Mouse (Mus musculus): ENCODE data around the gene Fam53a.

DNA sequence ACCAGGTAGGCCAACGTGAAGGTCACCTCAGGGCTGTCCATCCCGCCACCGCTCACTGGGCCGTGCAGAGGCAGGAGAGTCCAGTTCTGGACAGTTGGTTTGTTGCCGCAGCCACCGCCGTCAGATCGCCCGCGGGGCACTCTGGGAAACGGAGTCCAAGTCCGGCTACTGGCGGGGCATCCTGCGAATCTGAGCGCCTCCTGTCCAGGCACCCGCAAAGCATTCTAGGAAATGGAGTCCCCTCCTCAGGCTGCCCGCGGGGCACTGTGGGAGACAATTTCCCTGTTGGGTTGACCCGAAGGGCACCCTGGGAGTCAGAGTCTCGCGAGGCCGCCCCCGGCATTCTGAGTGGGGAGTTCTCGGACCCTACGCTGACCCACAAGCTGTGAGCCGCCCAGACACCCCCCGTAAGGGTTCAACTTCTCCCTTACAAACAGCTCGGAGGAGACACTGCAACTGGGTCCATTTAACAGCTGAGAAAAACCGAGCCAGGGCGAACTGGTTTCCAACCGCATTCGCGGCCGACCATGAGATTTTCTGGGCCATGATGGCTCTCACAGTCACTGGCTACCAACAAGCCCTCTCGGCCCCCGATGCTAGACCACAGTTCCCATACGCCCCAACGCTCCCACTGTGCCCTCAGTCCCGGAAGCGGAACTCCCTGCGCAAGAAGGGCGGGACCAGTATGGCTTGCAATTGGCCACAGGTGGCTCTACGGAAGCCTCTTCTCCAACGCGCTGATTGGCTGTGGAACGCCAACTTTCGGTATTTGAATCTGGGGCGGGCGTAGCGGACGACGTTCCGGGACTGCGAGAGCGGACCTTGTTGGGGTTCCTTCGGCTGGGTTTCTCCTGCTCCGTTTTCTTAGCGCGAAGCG lies 28.6 kb upstream of the Fam53a start, which contains the start of the genes Tacc3 and Tmem129:
- TF ChIP-seq CTCF (IDR thresholded peaks at IDR 0.05; ENCODE audit: insufficient read depth, low read depth, low read length) (no peak), POLR2A (IDR thresholded peaks at IDR 0.05; ENCODE audit: insufficient read depth, low read depth, low read length) (peak; percentile 42; the same call in 1 of the 2 replicates)

Measured in olfactory bulb, adult 2 months (tissue).